Mouse (Mus musculus): ENCODE results near the gene Atp6v0a1.

Gene Atp6v0a1

GRCm38 (mm10) chr11:101062165-101062884 is 53.1 kb downstream of the Atp6v0a1 start:
- DNase-seq (ENCODE audit: low spot score) = no peak

GRCm38 (mm10) chr11:101062971-101063675 is 53.9 kb downstream of the Atp6v0a1 start:
- no peak for DNase-seq (ENCODE audit: low spot score)

GRCm38 (mm10) chr11:101063676-101064327 is 54.5 kb downstream of the Atp6v0a1 start:
- DNase-seq (ENCODE audit: low spot score) = peak; percentile 90

- DNase-seq (ENCODE audit: low spot score) = no peak
Measured at GRCm38 (mm10) chr11:101064462-101064861, 55.2 kb downstream of the Atp6v0a1 start.

GRCm38 (mm10) chr11:101065002-101065401 is 55.8 kb downstream of the Atp6v0a1 start:
- DNase-seq (ENCODE audit: low spot score) = peak; percentile 77

GRCm38 (mm10) chr11:101066549-101067412 is 57.5 kb downstream of the Atp6v0a1 start:
- peak; percentile 69 for DNase-seq (ENCODE audit: low spot score)

GRCm38 (mm10) chr11:101069391-101070188 is 60.3 kb downstream of the Atp6v0a1 start, which contains the start of gene Naglu:
TSS of gene Naglu (plus strand) at chr11:101070012.
- DNase-seq (ENCODE audit: low spot score) = peak; percentile 95

- no peak for DNase-seq (ENCODE audit: low spot score)
Measured at GRCm38 (mm10) chr11:101070189-101070527, 60.9 kb downstream of the Atp6v0a1 start.

GRCm38 (mm10) chr11:101070987-101071386 is 61.7 kb downstream of the Atp6v0a1 start:
- DNase-seq (ENCODE audit: low spot score) = no peak

GRCm38 (mm10) chr11:101071810-101072428 is 62.7 kb downstream of the Atp6v0a1 start:
- no peak for DNase-seq (ENCODE audit: low spot score)

GRCm38 (mm10) chr11:101078121-101078520 is 68.9 kb downstream of the Atp6v0a1 start, which contains the start of gene Hsd17b1:
TSS of gene Hsd17b1 (plus strand) at chr11:101078411.
- DNase-seq (ENCODE audit: low spot score) = peak; percentile 83

- no peak for DNase-seq (ENCODE audit: low spot score)
Measured at GRCm38 (mm10) chr11:101079746-101080145, 70.5 kb downstream of the Atp6v0a1 start.

GRCm38 (mm10) chr11:101080421-101080820 is 71.2 kb downstream of the Atp6v0a1 start:
- DNase-seq (ENCODE audit: low spot score) = no peak

GRCm38 (mm10) chr11:101081659-101082058 is 72.4 kb downstream of the Atp6v0a1 start:
- DNase-seq (ENCODE audit: low spot score) = no peak

- DNase-seq (ENCODE audit: low spot score) = peak; percentile 80
Measured at GRCm38 (mm10) chr11:101082208-101083082, 73.2 kb downstream of the Atp6v0a1 start, which contains the start of gene Coasy. TSS of gene Coasy (plus strand) at chr11:101082565.

GRCm38 (mm10) chr11:101083083-101083697 is 73.9 kb downstream of the Atp6v0a1 start:
- DNase-seq (ENCODE audit: low spot score) = no peak

GRCm38 (mm10) chr11:101084246-101084645 is 75.0 kb downstream of the Atp6v0a1 start:
- no peak for DNase-seq (ENCODE audit: low spot score)

GRCm38 (mm10) chr11:101084811-101085210 is 75.6 kb downstream of the Atp6v0a1 start:
- DNase-seq (ENCODE audit: low spot score) = no peak
